Mouse (Mus musculus): Measurements from ENCODE around the gene P3h3. TPM values are rescaled to one million over a fixed set of nuclear protein-coding genes. Genes with fewer than 3 reads are reported as not detected.
"Not testable (repeated sequence)": the region's sequence is repeated elsewhere in the genome, so short reads cannot be mapped to it uniquely, and the experiment has no call there.

Gene P3h3
- polyA plus RNA-seq, 1 experiment from 2014 or later: 19.3 TPM

- peak overlapping the region; percentile 98 for H3K27ac ChIP-seq (ENCODE audit: low read length)
- H3K4me3 ChIP-seq (ENCODE audit: low read length): peak overlapping the region; percentile 56; the same call in 1 of the 2 replicates
- peak overlapping the region; percentile 83 for H3K4me2 ChIP-seq (replicated peaks; ENCODE audit: low read depth, low read length)
- H3K27me3 ChIP-seq (ENCODE audit: insufficient read depth, low read length): no peaks in the 10 kb centered on the region
- 75% methylated on average over 7 of the region's 7 CpGs for WGBS
- no peak for ATAC-seq (ENCODE audit: low FRiP score, low TSS enrichment)
- peaks cover 3% of the 10 kb centered on the region for H3K36me3 ChIP-seq (ENCODE audit: insufficient read depth, low read length)
- H3K9ac ChIP-seq (replicated peaks; ENCODE audit: low read length): peak overlapping the region; percentile 3; the same call in 1 of the 2 replicates
- no peaks in the 10 kb centered on the region for H3K9me3 ChIP-seq (ENCODE audit: low read length)
- H3K4me1 ChIP-seq (ENCODE audit: insufficient read depth, low read length): peaks cover 22% of the 10 kb centered on the region
Measured at GRCm38 (mm10) chr6:124806446-124807140, 51.0 kb downstream of the P3h3 start.

GRCm38 (mm10) chr6:124805341-124806321 lies 51.9 kb downstream of the P3h3 start:
- Histone ChIP-seq H3K4me1 (ENCODE audit: insufficient read depth, low read length) (peaks cover 22% of the 10 kb centered on the region), H3K27me3 (ENCODE audit: insufficient read depth, low read length) (no peaks in the 10 kb centered on the region), H3K27ac (ENCODE audit: low read length) (peak overlapping the region; percentile 98), H3K4me2 (replicated peaks; ENCODE audit: low read depth, low read length) (peak overlapping the region; percentile 83), H3K9ac (replicated peaks; ENCODE audit: low read length) (peak overlapping the region; percentile 72), H3K36me3 (ENCODE audit: insufficient read depth, low read length) (no peaks in the 10 kb centered on the region), H3K4me3 (ENCODE audit: low read length) (peak overlapping the region; percentile 56), H3K9me3 (ENCODE audit: low read length) (no peaks in the 10 kb centered on the region)
- WGBS: under 1% methylated on average over 34 of the region's 34 CpGs
- ATAC-seq (ENCODE audit: low FRiP score, low TSS enrichment): peak; percentile 72

GRCm38 (mm10) chr6:124804341-124804740 lies 53.2 kb downstream of the P3h3 start:
- Histone ChIP-seq H3K4me2 (replicated peaks; ENCODE audit: low read depth, low read length) (no peak overlapping the region), H3K27me3 (ENCODE audit: insufficient read depth, low read length) (no peaks in the 10 kb centered on the region), H3K9me3 (ENCODE audit: low read length) (no peaks in the 10 kb centered on the region), H3K36me3 (ENCODE audit: insufficient read depth, low read length) (no peaks in the 10 kb centered on the region), H3K4me1 (ENCODE audit: insufficient read depth, low read length) (peaks cover 12% of the 10 kb centered on the region), H3K4me3 (ENCODE audit: low read length) (no peak overlapping the region), H3K9ac (replicated peaks; ENCODE audit: low read length) (no peak overlapping the region), H3K27ac (ENCODE audit: low read length) (peak overlapping the region; percentile 98; the same call in 1 of the 2 replicates)
- WGBS: 83% methylated on average over 3 of the region's 3 CpGs
- no peak for ATAC-seq (ENCODE audit: low FRiP score, low TSS enrichment)

GRCm38 (mm10) chr6:124803691-124804090 lies 53.9 kb downstream of the P3h3 start:
- H3K9me3 ChIP-seq (ENCODE audit: low read length); H3K4me2 ChIP-seq (replicated peaks; ENCODE audit: low read depth, low read length); H3K27me3 ChIP-seq (ENCODE audit: insufficient read depth, low read length); ATAC-seq (ENCODE audit: low FRiP score, low TSS enrichment); H3K27ac ChIP-seq (ENCODE audit: low read length); H3K36me3 ChIP-seq (ENCODE audit: insufficient read depth, low read length); H3K9ac ChIP-seq (replicated peaks; ENCODE audit: low read length); H3K4me3 ChIP-seq (ENCODE audit: low read length): not testable (repeated sequence)
- H3K4me1 ChIP-seq (ENCODE audit: insufficient read depth, low read length): peaks cover 12% of the 10 kb centered on the region
- 94% methylated on average over 4 of the region's 4 CpGs for WGBS

- H3K9me3 ChIP-seq (ENCODE audit: low read length): no peaks in the 10 kb centered on the region
- WGBS: 85% methylated on average over 3 of the region's 3 CpGs
- H3K36me3 ChIP-seq (ENCODE audit: insufficient read depth, low read length): no peaks in the 10 kb centered on the region
- no peak overlapping the region for H3K4me2 ChIP-seq (replicated peaks; ENCODE audit: low read depth, low read length)
- H3K4me3 ChIP-seq (ENCODE audit: low read length): no peak overlapping the region
- no peak overlapping the region for H3K9ac ChIP-seq (replicated peaks; ENCODE audit: low read length)
- no peak for ATAC-seq (ENCODE audit: low FRiP score, low TSS enrichment)
- H3K4me1 ChIP-seq (ENCODE audit: insufficient read depth, low read length): peaks cover 9% of the 10 kb centered on the region
- H3K27me3 ChIP-seq (ENCODE audit: insufficient read depth, low read length): no peaks in the 10 kb centered on the region
- no peak overlapping the region for H3K27ac ChIP-seq (ENCODE audit: low read length)
Measured at GRCm38 (mm10) chr6:124803061-124803460, 54.5 kb downstream of the P3h3 start.

- ATAC-seq (ENCODE audit: low FRiP score, low TSS enrichment); H3K9me3 ChIP-seq (ENCODE audit: low read length); H3K4me1 ChIP-seq (ENCODE audit: insufficient read depth, low read length); H3K27me3 ChIP-seq (ENCODE audit: insufficient read depth, low read length); H3K27ac ChIP-seq (ENCODE audit: low read length); H3K36me3 ChIP-seq (ENCODE audit: insufficient read depth, low read length); H3K9ac ChIP-seq (replicated peaks; ENCODE audit: low read length); H3K4me3 ChIP-seq (ENCODE audit: low read length): not testable (repeated sequence)
- peak overlapping the region; percentile 26; the same call in 1 of the 2 replicates for H3K4me2 ChIP-seq (replicated peaks; ENCODE audit: low read depth, low read length)
- 25% methylated on average over 4 of the region's 9 CpGs for WGBS
Measured at GRCm38 (mm10) chr6:124802400-124802799, 55.2 kb downstream of the P3h3 start.

- Histone ChIP-seq H3K27me3 (ENCODE audit: insufficient read depth, low read length) (no peaks in the 10 kb centered on the region), H3K27ac (ENCODE audit: low read length) (peak overlapping the region; percentile 91), H3K9me3 (ENCODE audit: low read length) (no peaks in the 10 kb centered on the region), H3K9ac (replicated peaks; ENCODE audit: low read length) (no peak overlapping the region), H3K4me1 (ENCODE audit: insufficient read depth, low read length) (peaks cover 8% of the 10 kb centered on the region; the same call in 1 of the 2 replicates), H3K4me2 (replicated peaks; ENCODE audit: low read depth, low read length) (no peak overlapping the region), H3K36me3 (ENCODE audit: insufficient read depth, low read length) (no peaks in the 10 kb centered on the region), H3K4me3 (ENCODE audit: low read length) (no peak overlapping the region)
- no peak for ATAC-seq (ENCODE audit: low FRiP score, low TSS enrichment)
- WGBS: 68% methylated on average over 2 of the region's 2 CpGs
Measured at GRCm38 (mm10) chr6:124796200-124796599, 61.4 kb downstream of the P3h3 start.

- no peak overlapping the region for H3K9ac ChIP-seq (replicated peaks; ENCODE audit: low read length)
- H3K9me3 ChIP-seq (ENCODE audit: low read length): no peaks in the 10 kb centered on the region
- ATAC-seq (ENCODE audit: low FRiP score, low TSS enrichment): peak; percentile 69; the same call in 1 of the 2 replicates
- H3K4me1 ChIP-seq (ENCODE audit: insufficient read depth, low read length): peaks cover 8% of the 10 kb centered on the region; the same call in 1 of the 2 replicates
- no peak overlapping the region for H3K4me2 ChIP-seq (replicated peaks; ENCODE audit: low read depth, low read length)
- no peak overlapping the region for H3K4me3 ChIP-seq (ENCODE audit: low read length)
- 70% methylated on average over 4 of the region's 4 CpGs for WGBS
- H3K27me3 ChIP-seq (ENCODE audit: insufficient read depth, low read length): no peaks in the 10 kb centered on the region
- peak overlapping the region; percentile 91 for H3K27ac ChIP-seq (ENCODE audit: low read length)
- H3K36me3 ChIP-seq (ENCODE audit: insufficient read depth, low read length): no peaks in the 10 kb centered on the region
Measured at GRCm38 (mm10) chr6:124795781-124796180, 61.8 kb downstream of the P3h3 start.

- H3K4me1 ChIP-seq (ENCODE audit: insufficient read depth, low read length): peaks cover 13% of the 10 kb centered on the region; the same call in 1 of the 2 replicates
- H3K9me3 ChIP-seq (ENCODE audit: low read length): no peaks in the 10 kb centered on the region
- no peak for ATAC-seq (ENCODE audit: low FRiP score, low TSS enrichment)
- H3K36me3 ChIP-seq (ENCODE audit: insufficient read depth, low read length): no peaks in the 10 kb centered on the region
- H3K9ac ChIP-seq (replicated peaks; ENCODE audit: low read length): no peak overlapping the region
- H3K27me3 ChIP-seq (ENCODE audit: insufficient read depth, low read length): no peaks in the 10 kb centered on the region
- WGBS: 65% methylated on average over 3 of the region's 3 CpGs
- no peak overlapping the region for H3K4me2 ChIP-seq (replicated peaks; ENCODE audit: low read depth, low read length)
- H3K4me3 ChIP-seq (ENCODE audit: low read length): no peak overlapping the region
- H3K27ac ChIP-seq (ENCODE audit: low read length): no peak overlapping the region
Measured at GRCm38 (mm10) chr6:124791911-124792310, 65.6 kb downstream of the P3h3 start.
